ENCODE assay signal across 9 mouse cellular contexts in genomic region chr2:3113866-3114265, GRCm38 (mm10). TPM values are rescaled to one million over a fixed set of nuclear protein-coding genes. Genes with fewer than 3 reads are reported as not detected.
A peak's percentile ranks its signal among the peaks of the same experiment; 100 is the strongest.
DNase-seq lines count a peak whose midpoint lies in the region; ATAC-seq and TF ChIP-seq lines count a peak whose summit lies in the region.
"Had no signal": no experiment of that assay in that cellular context is flagged by ENCODE, and none has a peak within 500 bp of the region (broad histone marks: within the 10 kb centered on the region; RNA-seq: fewer than 3 reads in every experiment).

Gene Fam171a1, plus strand, starts transcription at chr2:3114224.

- no peak within 1 kb of the TSS for H3K4me3 ChIP-seq in lung, embryonic 14.5 days (ENCODE audit: low read depth, low read length)
- no peak within 1 kb of the TSS for H3K4me3 ChIP-seq in forebrain, embryonic 11.5 days (ENCODE audit: low read depth, low read length)
- H3K4me3 ChIP-seq in hindbrain, embryonic 11.5 days (ENCODE audit: low read depth, low read length) = no peak within 1 kb of the TSS
- H3K4me3 ChIP-seq in liver, embryonic 12.5 days = no peak within 1 kb of the TSS

- no peak within 1 kb of the TSS for H3K27ac ChIP-seq in lung, embryonic 14.5 days (ENCODE audit: low read depth)
- no peak within 1 kb of the TSS for H3K27ac ChIP-seq in forebrain, embryonic 11.5 days (ENCODE audit: low read depth, low read length)
- H3K27ac ChIP-seq in hindbrain, embryonic 11.5 days (ENCODE audit: low read depth, low read length) = no peak within 1 kb of the TSS
- 0 out of 2 replicates have a peak within 1 kb of the TSS, but pooled peaks have one; percentile 23 for H3K27ac ChIP-seq in liver, embryonic 12.5 days
- H3K27ac ChIP-seq: macrophage had no signal

- peak; percentile 24 for DNase-seq in lung, embryonic 14.5 days
- no peak for DNase-seq in lung, postnatal 4 days
- DNase-seq in forebrain, embryonic 11.5 days (ENCODE audit: low spot score) = no peak
- no peak for DNase-seq in hindbrain, embryonic 11.5 days (ENCODE audit: low spot score)
- DNase-seq in right cerebral cortex, postnatal 4 days = no peak
- DNase-seq in urinary bladder, postnatal 36 days (ENCODE audit: low spot score in 2 of 2) = no peak

- no peak for TF ChIP-seq CTCF in lung, embryonic 14.5 days (IDR thresholded peaks at IDR 0.05; ENCODE audit: low read depth)

- 65% methylated on average over 4 of the region's 4 CpGs for WGBS in lung, embryonic 14.5 days
- 87% methylated on average over 4 of the region's 4 CpGs for WGBS in forebrain, embryonic 11.5 days
- WGBS in hindbrain, embryonic 11.5 days = 87% methylated on average over 4 of the region's 4 CpGs
- WGBS in liver, embryonic 12.5 days (ENCODE audit: insufficient replicate concordance) = 63% methylated on average over 4 of the region's 4 CpGs

- no peaks in the 10 kb centered on the region for H3K36me3 ChIP-seq in lung, embryonic 14.5 days (ENCODE audit: insufficient read depth)
- H3K36me3 ChIP-seq in forebrain, embryonic 11.5 days (ENCODE audit: control insufficient read depth, insufficient read depth, low read length) = no peaks in the 10 kb centered on the region
- no peaks in the 10 kb centered on the region for H3K36me3 ChIP-seq in hindbrain, embryonic 11.5 days (ENCODE audit: control insufficient read depth, insufficient read depth, low read length)
- H3K36me3 ChIP-seq in liver, embryonic 12.5 days = no peaks in the 10 kb centered on the region

- H3K4me2 ChIP-seq in lung, embryonic 14.5 days = no peak within 1 kb of the TSS
- no peak within 1 kb of the TSS for H3K4me2 ChIP-seq in forebrain, embryonic 11.5 days (ENCODE audit: low read depth, low read length, severe bottlenecking)
- H3K4me2 ChIP-seq in hindbrain, embryonic 11.5 days (replicated peaks; ENCODE audit: low read depth, low read length) = no peak within 1 kb of the TSS
- H3K4me2 ChIP-seq in liver, embryonic 12.5 days = no peak within 1 kb of the TSS

- ATAC-seq in lung, embryonic 14.5 days (ENCODE audit: insufficient read depth) = no peak
- ATAC-seq in forebrain, embryonic 11.5 days (replicated peaks; ENCODE audit: low FRiP score) = no peak
- ATAC-seq in hindbrain, embryonic 11.5 days (ENCODE audit: low FRiP score) = no peak
- ATAC-seq in liver, embryonic 12.5 days = no peak
- ATAC-seq in megakaryocyte progenitor cell, adult 5-6 weeks (replicated peaks; ENCODE audit: poor library complexity) = no peak

- no peak within 1 kb of the TSS for H3K9ac ChIP-seq in lung, embryonic 14.5 days
- no peak within 1 kb of the TSS for H3K9ac ChIP-seq in forebrain, embryonic 11.5 days (ENCODE audit: low read length)
- no peak within 1 kb of the TSS for H3K9ac ChIP-seq in hindbrain, embryonic 11.5 days (ENCODE audit: low read depth, low read length)
- H3K9ac ChIP-seq in liver, embryonic 12.5 days = no peak within 1 kb of the TSS

- H3K4me1 ChIP-seq in lung, embryonic 14.5 days (ENCODE audit: insufficient read depth) = no peaks in the 10 kb centered on the region
- H3K4me1 ChIP-seq in forebrain, embryonic 11.5 days (replicated peaks; ENCODE audit: control insufficient read depth, insufficient read depth, low read length) = no peaks in the 10 kb centered on the region
- H3K4me1 ChIP-seq in hindbrain, embryonic 11.5 days (replicated peaks; ENCODE audit: control insufficient read depth, insufficient read depth, low read length) = no peaks in the 10 kb centered on the region
- 0 out of 2 replicates have a peak, but pooled peaks cover 4% of the 10 kb centered on the region for H3K4me1 ChIP-seq in liver, embryonic 12.5 days

- no peaks in the 10 kb centered on the region for H3K27me3 ChIP-seq in lung, embryonic 14.5 days (ENCODE audit: insufficient read depth, low read length)
- H3K27me3 ChIP-seq in forebrain, embryonic 11.5 days (ENCODE audit: control insufficient read depth, insufficient read depth, low read length) = no peaks in the 10 kb centered on the region
- H3K27me3 ChIP-seq in hindbrain, embryonic 11.5 days (ENCODE audit: control insufficient read depth, insufficient read depth, low read length) = no peaks in the 10 kb centered on the region
- peaks cover 16% of the 10 kb centered on the region for H3K27me3 ChIP-seq in liver, embryonic 12.5 days (replicated peaks)

- H3K9me3 ChIP-seq in lung, embryonic 14.5 days (ENCODE audit: low read depth, low read length) = no peaks in the 10 kb centered on the region
- H3K9me3 ChIP-seq in forebrain, embryonic 11.5 days (ENCODE audit: control insufficient read depth, low read length) = no peaks in the 10 kb centered on the region
- no peaks in the 10 kb centered on the region for H3K9me3 ChIP-seq in hindbrain, embryonic 11.5 days (ENCODE audit: control insufficient read depth, low read length)
- H3K9me3 ChIP-seq in liver, embryonic 12.5 days (replicated peaks) = no peaks in the 10 kb centered on the region

RNA-seq across cellular contexts. Expression of gene Fam171a1, which starts in this region (rescaled TPM):
- polyA plus RNA-seq in lung, embryonic 14.5 days (2014; fragmentation: Nextera tagmentation; extraction: Ambion mirVana) = 57.0 and 58.3 TPM in 2 replicates
- 34.7 and 35.9 TPM in 2 replicates for polyA plus RNA-seq in forebrain, embryonic 11.5 days (2014; fragmentation: Nextera tagmentation; extraction: Ambion mirVana)
- polyA plus RNA-seq in hindbrain, embryonic 11.5 days (2014; fragmentation: Nextera tagmentation; extraction: Ambion mirVana) = 41.4 and 44.2 TPM in 2 replicates
- 7.0 and 7.6 TPM in 2 replicates for polyA plus RNA-seq in liver, embryonic 12.5 days (2016; fragmentation: Nextera tagmentation; extraction: Ambion mirVana)
- 3.7 and 5.5 TPM in 2 replicates for total RNA-seq in megakaryocyte progenitor cell, adult 5-6 weeks (2015)
- total RNA-seq in megakaryocyte progenitor cell, adult 5-6 weeks (2017) = 2.4 and 3.2 TPM in 2 replicates
